ENCODE assay signal across 26 mouse cellular contexts in genomic region chr4:72669827-72670494, GRCm38 (mm10).
A peak's percentile ranks its signal among the peaks of the same experiment; 100 is the strongest.
DNase-seq lines count a peak whose midpoint lies in the region; ATAC-seq and TF ChIP-seq lines count a peak whose summit lies in the region.
"Had no signal": no experiment of that assay in that cellular context is flagged by ENCODE, and none has a peak within 500 bp of the region (broad histone marks: within the 10 kb centered on the region; RNA-seq: fewer than 3 reads in every experiment).

No protein-coding gene starts in this region.

- no peak overlapping the region for H3K27ac ChIP-seq in forebrain, postnatal 0 days (ENCODE audit: low read depth, low read length)
- H3K27ac ChIP-seq: embryonic facial prominence, embryonic 13.5 days; embryonic facial prominence, embryonic 15.5 days; forebrain, embryonic 13.5 days; forebrain, embryonic 15.5 days had no signal

- H3K4me2 ChIP-seq in myocyte (ENCODE audit: low read depth): peak overlapping the region; percentile 42
- no peak overlapping the region for H3K4me2 ChIP-seq in forebrain, postnatal 0 days (ENCODE audit: low read depth)
- H3K4me2 ChIP-seq: embryonic facial prominence, embryonic 13.5 days; embryonic facial prominence, embryonic 15.5 days; forebrain, embryonic 13.5 days; forebrain, embryonic 15.5 days had no signal

- H3K4me1 ChIP-seq in forebrain, postnatal 0 days (ENCODE audit: insufficient read depth): no peaks in the 10 kb centered on the region
- H3K4me1 ChIP-seq: embryonic facial prominence, embryonic 13.5 days; embryonic facial prominence, embryonic 15.5 days; forebrain, embryonic 13.5 days; forebrain, embryonic 15.5 days had no signal

- H3K4me3 ChIP-seq in myocyte: no peak overlapping the region
- H3K4me3 ChIP-seq in forebrain, postnatal 0 days (ENCODE audit: low read depth, low read length): no peak overlapping the region
- H3K4me3 ChIP-seq: embryonic facial prominence, embryonic 13.5 days; embryonic facial prominence, embryonic 15.5 days; forebrain, embryonic 13.5 days; forebrain, embryonic 15.5 days had no signal

- no peaks in the 10 kb centered on the region for H3K9me3 ChIP-seq in forebrain, postnatal 0 days (ENCODE audit: low read length)
- H3K9me3 ChIP-seq: embryonic facial prominence, embryonic 13.5 days; embryonic facial prominence, embryonic 15.5 days; forebrain, embryonic 13.5 days; forebrain, embryonic 15.5 days had no signal

- 87% methylated on average over 5 of the region's 5 CpGs for WGBS in forebrain, postnatal 0 days

- H3K79me2 ChIP-seq in myocyte (ENCODE audit: control insufficient read depth, insufficient read depth): no peaks in the 10 kb centered on the region

- ATAC-seq in forebrain, postnatal 0 days: no peak
- ATAC-seq: activated CD4-positive, CD25-positive, alpha-beta regulatory T cell, adult 4 months; CD4-positive, CD25-positive, alpha-beta regulatory T cell, adult 4 months; forebrain, embryonic 13.5 days; forebrain, embryonic 15.5 days; Patski had no signal

- no peaks in the 10 kb centered on the region for H3K27me3 ChIP-seq in myocyte (ENCODE audit: control insufficient read depth, insufficient read depth, insufficient read length)
- H3K27me3 ChIP-seq in forebrain, postnatal 0 days (ENCODE audit: insufficient read depth, low read length): no peaks in the 10 kb centered on the region
- H3K27me3 ChIP-seq: CH12.LX; embryonic facial prominence, embryonic 13.5 days; embryonic facial prominence, embryonic 15.5 days; forebrain, embryonic 13.5 days; forebrain, embryonic 15.5 days; Patski had no signal

- no peak overlapping the region for H3K9ac ChIP-seq in forebrain, postnatal 0 days
- H3K9ac ChIP-seq: embryonic facial prominence, embryonic 13.5 days; embryonic facial prominence, embryonic 15.5 days; forebrain, embryonic 13.5 days; forebrain, embryonic 15.5 days had no signal

- H3K36me3 ChIP-seq in myocyte (ENCODE audit: control insufficient read depth, insufficient read depth): no peaks in the 10 kb centered on the region
- no peaks in the 10 kb centered on the region for H3K36me3 ChIP-seq in forebrain, postnatal 0 days (ENCODE audit: insufficient read depth)
- H3K36me3 ChIP-seq: embryonic facial prominence, embryonic 13.5 days; embryonic facial prominence, embryonic 15.5 days; forebrain, embryonic 15.5 days; G1E had no signal

- peak; percentile 66 for DNase-seq in 3T3-L1 (ENCODE audit: low read depth, low spot score)
- peak; percentile 49 for DNase-seq in Muller cell, postnatal 12 days (ENCODE audit: inconsistent ontology term)
- peak; percentile 3 for DNase-seq in brain, adult 2 months (ENCODE audit: low read depth, low spot score)
- DNase-seq in ovary, postnatal 14 days (ENCODE audit: low spot score): no peak
- no peak for DNase-seq in testis, postnatal 10 days (ENCODE audit: low spot score)
- DNase-seq in forebrain, postnatal 0 days: no peak
- DNase-seq: adrenal gland, adult 8-10 months; adrenal gland, postnatal 14 days; adrenal gland, postnatal 36 days; cerebellum, adult 11 months; cerebellum, adult 18-20 months; cerebellum, adult 8-10 months; cerebellum, adult 9-11 months; cerebellum, postnatal 14 days; cerebellum, postnatal 36 days; embryo, embryonic 11 days had no signal

- no peak for TF ChIP-seq POLR2A in myocyte (IDR thresholded peaks at IDR 0.05; ENCODE audit: insufficient read length, low read depth)

- no peak for TF ChIP-seq CTCF in forebrain, postnatal 0 days (IDR thresholded peaks at IDR 0.05; ENCODE audit: low read depth)

- H3ac ChIP-seq in myocyte (ENCODE audit: control insufficient read depth, insufficient read length): no peak overlapping the region

TF ChIP-seq in myocyte, 11 proteins besides CTCF, POLR2A, EP300 and RAD21:
- peak; percentile 55; the same call in 1 of the 2 replicates for TF ChIP-seq CEBPB (IDR thresholded peaks at IDR 0.05; ENCODE audit: insufficient read depth, poor library complexity, severe bottlenecking)
- TF ChIP-seq REST (IDR thresholded peaks at IDR 0.05; ENCODE audit: insufficient read depth, insufficient read length): no peak
- no peak for TF ChIP-seq TCF12 (IDR thresholded peaks at IDR 0.05; ENCODE audit: insufficient read depth, poor library complexity, severe bottlenecking)
TF ChIP-seq in myocyte: peak in this region for 1.

Comparison
In these comparisons a context has a peak if more than half of its experiments do, and no peak if none do; other contexts are left out.
1. DNase-seq: peak in 3T3-L1 (single experiment), Muller cell, postnatal 12 days (single experiment) and brain, adult 2 months (single experiment); none in ovary, postnatal 14 days (single experiment), testis, postnatal 10 days (single experiment) and forebrain, postnatal 0 days (single experiment).